Mouse (Mus musculus) spleen, adult 2 months (tissue): Measurements from ENCODE around the gene Tsfm. TPM values are rescaled to one million over a fixed set of nuclear protein-coding genes. Genes with fewer than 3 reads are reported as not detected.
A peak's percentile ranks its signal among the peaks of the same experiment; 100 is the strongest.

ENCODE experiments used
- DNase-seq, 2 experiments: peaks; one replicate each; pipeline versions ENCODE4 v3.0.0 to v3.0.0-alpha.2; 2012 to 2021; ENCODE audit warnings: low spot score in 2 of 2, low read depth in 1 of 2
- H3K27ac ChIP-seq: fragments of 200-500 bp; 2 replicates; pipeline ENCODE4 v1.5.1; 2012; ENCODE audit warnings: low read length, inconsistent platforms; ENCODE audit not compliant: insufficient read depth
- H3K27me3 ChIP-seq: fragments of 200-500 bp; 2 replicates; pipeline ENCODE4 v1.6.1; 2012; ENCODE audit warnings: mild to moderate bottlenecking, moderate library complexity, low read length, inconsistent platforms; ENCODE audit not compliant: control insufficient read depth, insufficient read depth
- H3K36me3 ChIP-seq: fragments of 200-500 bp; 2 replicates; pipeline ENCODE4 v1.6.1; 2012; ENCODE audit warnings: mild to moderate bottlenecking, low read length, inconsistent platforms; ENCODE audit not compliant: control insufficient read depth, insufficient read depth
- H3K4me1 ChIP-seq: fragments of 200-500 bp; 2 replicates; pipeline ENCODE4 v1.6.1; 2011; ENCODE audit warnings: inconsistent platforms; ENCODE audit not compliant: control insufficient read depth, insufficient read depth, insufficient read length
- H3K4me3 ChIP-seq: fragments of 200-500 bp; 2 replicates; pipeline ENCODE4 v1.5.1; 2011; ENCODE audit warnings: mild to moderate bottlenecking, inconsistent platforms; ENCODE audit not compliant: insufficient read depth, insufficient read length; ENCODE audit errors: extremely low read depth
- CTCF ChIP-seq: fragments of 200-500 bp; IDR thresholded peaks from 2 replicates; pipeline ENCODE4 v1.5.1; 2011; ENCODE audit warnings: mild to moderate bottlenecking, inconsistent platforms; ENCODE audit not compliant: insufficient read depth, insufficient read length, insufficient replicate concordance; ENCODE audit errors: extremely low read depth
- POLR2A ChIP-seq: fragments of 200-500 bp; IDR thresholded peaks from 2 replicates; pipeline ENCODE4 v1.6.1; 2011; ENCODE audit warnings: low read depth, low read length, inconsistent platforms
- WGBS: fragments of 180-500 bp; shearing (Covaris S2); methylation state at CpG from one replicate; pipeline ENCODE4 v1.1.7; 2018; 5-methylcytosine and 5-hydroxymethylcytosine counted together
- polyA plus RNA-seq: library from polyadenylated mRNA; depleted of rRNA; stranded (reverse); fragments of >200 nt; gene quantifications from 2 replicates; pipeline ENCODE4 v1.2.3, GENCODE M21; 2012

Gene Tsfm
- polyA plus RNA-seq, 1 experiment: 17.1 TPM

GRCm38 (mm10) chr10:127059968-127060916 lies 29.6 kb upstream of the Tsfm start, which contains the start of gene March9:
TSS of gene March9 (minus strand) at chr10:127060184.
- no peak within 1 kb of the TSS for H3K27ac ChIP-seq
- no peaks in the 10 kb centered on the region for H3K36me3 ChIP-seq
- TF ChIP-seq CTCF: no peak
- TF ChIP-seq POLR2A: no peak
- DNase-seq: peak; percentile 36 to 79
- H3K4me3 ChIP-seq: peak within 1 kb of the TSS; percentile 55
- H3K27me3 ChIP-seq: peaks cover 7% of the 10 kb centered on the region
- 3% methylated on average over 63 of the region's 72 CpGs for WGBS
- H3K4me1 ChIP-seq: peaks cover 15% of the 10 kb centered on the region; the same call in 1 of the 2 replicates

GRCm38 (mm10) chr10:127059174-127059967 lies 28.7 kb upstream of the Tsfm start:
- Histone ChIP-seq H3K27ac (no peak overlapping the region), H3K4me1 (peaks cover 15% of the 10 kb centered on the region; the same call in 1 of the 2 replicates), H3K4me3 (peak overlapping the region; percentile 55), H3K36me3 (no peaks in the 10 kb centered on the region), H3K27me3 (peaks cover 7% of the 10 kb centered on the region)
- no peak for DNase-seq
- TF ChIP-seq POLR2A: no peak
- no peak for TF ChIP-seq CTCF
- WGBS: under 1% methylated on average over 48 of the region's 92 CpGs

- Histone ChIP-seq H3K27me3 (peaks cover 7% of the 10 kb centered on the region), H3K27ac (no peak overlapping the region), H3K4me3 (0 out of 2 replicates have a peak overlapping the region, but pooled peaks have one; percentile 14), H3K36me3 (no peaks in the 10 kb centered on the region), H3K4me1 (peaks cover 13% of the 10 kb centered on the region; the same call in 1 of the 2 replicates)
- WGBS: 11% methylated on average over 8 of the region's 8 CpGs
- no peak for DNase-seq
- TF ChIP-seq POLR2A (no peak), CTCF (no peak)
Measured at GRCm38 (mm10) chr10:127058708-127059107, 28.1 kb upstream of the Tsfm start.

- H3K27ac ChIP-seq: no peak overlapping the region
- no peaks in the 10 kb centered on the region for H3K36me3 ChIP-seq
- WGBS: 2% methylated on average over 9 of the region's 9 CpGs
- no peak overlapping the region for H3K4me3 ChIP-seq
- H3K27me3 ChIP-seq: peaks cover 7% of the 10 kb centered on the region
- TF ChIP-seq POLR2A (no peak), CTCF (peak; percentile 99)
- DNase-seq: peak; percentile 43 to 77
- peaks cover 13% of the 10 kb centered on the region; the same call in 1 of the 2 replicates for H3K4me1 ChIP-seq
Measured at GRCm38 (mm10) chr10:127058161-127058560, 27.5 kb upstream of the Tsfm start.

- Histone ChIP-seq H3K4me1 (peaks cover 13% of the 10 kb centered on the region; the same call in 1 of the 2 replicates), H3K36me3 (no peaks in the 10 kb centered on the region), H3K27ac (no peak overlapping the region), H3K27me3 (peaks cover 7% of the 10 kb centered on the region), H3K4me3 (no peak overlapping the region)
- DNase-seq: no peak
- TF ChIP-seq CTCF: no peak
- no peak for TF ChIP-seq POLR2A
- 91% methylated on average over 20 of the region's 20 CpGs for WGBS
Measured at GRCm38 (mm10) chr10:127056490-127056889, 25.9 kb upstream of the Tsfm start.

GRCm38 (mm10) chr10:127055406-127055805 lies 24.8 kb upstream of the Tsfm start:
- H3K4me3 ChIP-seq: no peak overlapping the region
- WGBS: 16% methylated on average over 8 of the region's 8 CpGs

More at GRCm38 (mm10) chr10:127055406-127055805, 24.8 kb upstream of the Tsfm start:
- TF ChIP-seq CTCF (no peak), POLR2A (no peak)
- Histone ChIP-seq H3K27me3 (peaks cover 7% of the 10 kb centered on the region), H3K36me3 (no peaks in the 10 kb centered on the region), H3K4me1 (peaks cover 13% of the 10 kb centered on the region; the same call in 1 of the 2 replicates), H3K27ac (no peak overlapping the region)
- no peak for DNase-seq
